Comparison of ENCODE assay signal across 8 mouse cellular contexts in genomic region chr8:79639586-79640451, GRCm38 (mm10). TPM values are rescaled to one million over a fixed set of nuclear protein-coding genes. Genes with fewer than 3 reads are reported as not detected.
DNase-seq lines count a peak whose midpoint lies in the region; ATAC-seq lines count a peak whose summit lies in the region.

Gene Otud4, plus strand, starts transcription at chr8:79639618.

- WGBS in embryonic facial prominence, embryonic 13.5 days: under 1% methylated on average over 102 of the region's 103 CpGs
- WGBS in limb, embryonic 11.5 days: under 1% methylated on average over 103 of the region's 103 CpGs
- WGBS in midbrain, embryonic 12.5 days: under 1% methylated on average over 102 of the region's 103 CpGs

- no peaks in the 10 kb centered on the region for H3K27me3 ChIP-seq in embryonic facial prominence, embryonic 13.5 days
- no peaks in the 10 kb centered on the region for H3K27me3 ChIP-seq in limb, embryonic 11.5 days (ENCODE audit: control insufficient read depth, insufficient read depth, low read length)
- no peaks in the 10 kb centered on the region; the same call in 1 of the 2 replicates for H3K27me3 ChIP-seq in midbrain, embryonic 12.5 days

- peak within 1 kb of the TSS; percentile 90 for H3K9ac ChIP-seq in embryonic facial prominence, embryonic 13.5 days
- peak within 1 kb of the TSS; percentile 87 for H3K9ac ChIP-seq in limb, embryonic 11.5 days (ENCODE audit: low read length)
- H3K9ac ChIP-seq in midbrain, embryonic 12.5 days (replicated peaks): peak within 1 kb of the TSS; percentile 90

- peaks cover 16% of the 10 kb centered on the region for H3K4me1 ChIP-seq in embryonic facial prominence, embryonic 13.5 days
- peaks cover 12% of the 10 kb centered on the region; the same call in 1 of the 2 replicates for H3K4me1 ChIP-seq in limb, embryonic 11.5 days (ENCODE audit: control insufficient read depth, insufficient read depth, low read length)
- H3K4me1 ChIP-seq in midbrain, embryonic 12.5 days: peaks cover 28% of the 10 kb centered on the region

- H3K36me3 ChIP-seq in embryonic facial prominence, embryonic 13.5 days: peaks cover 7% of the 10 kb centered on the region; the same call in 1 of the 2 replicates
- 0 out of 2 replicates have a peak, but pooled peaks cover 2% of the 10 kb centered on the region for H3K36me3 ChIP-seq in limb, embryonic 11.5 days (ENCODE audit: control insufficient read depth, insufficient read depth, low read length)
- peaks cover 7% of the 10 kb centered on the region for H3K36me3 ChIP-seq in midbrain, embryonic 12.5 days

- peak within 1 kb of the TSS; percentile 76 for H3K4me2 ChIP-seq in embryonic facial prominence, embryonic 13.5 days
- H3K4me2 ChIP-seq in limb, embryonic 11.5 days (ENCODE audit: low read depth, severe bottlenecking): peak within 1 kb of the TSS; percentile 63
- H3K4me2 ChIP-seq in midbrain, embryonic 12.5 days (replicated peaks): peak within 1 kb of the TSS; percentile 63

- H3K4me3 ChIP-seq in embryonic facial prominence, embryonic 13.5 days: peak within 1 kb of the TSS; percentile 93
- peak within 1 kb of the TSS; percentile 94 for H3K4me3 ChIP-seq in limb, embryonic 11.5 days (ENCODE audit: low read depth, low read length)
- H3K4me3 ChIP-seq in midbrain, embryonic 12.5 days: peak within 1 kb of the TSS; percentile 94

- DNase-seq in urinary bladder, adult 18-20 months (ENCODE audit: low spot score in 2 of 2): peak; percentile 23 to 54
- no peak for DNase-seq in urinary bladder, postnatal 10 days (ENCODE audit: low spot score)
- DNase-seq in heart, adult 18-20 months: peak; percentile 46 to 61
- peak; percentile 68 for DNase-seq in kidney, adult 18-20 months
- peak; percentile 69 for DNase-seq in limb, embryonic 11.5 days (ENCODE audit: low spot score)
- peak; percentile 43 to 57 for DNase-seq in spleen, adult 18-20 months

- peak within 1 kb of the TSS; percentile 95 for H3K27ac ChIP-seq in embryonic facial prominence, embryonic 13.5 days
- peak within 1 kb of the TSS; percentile 93 for H3K27ac ChIP-seq in limb, embryonic 11.5 days (replicated peaks; ENCODE audit: low read depth, low read length)
- H3K27ac ChIP-seq in midbrain, embryonic 12.5 days (replicated peaks): peak within 1 kb of the TSS; percentile 95

- H3K9me3 ChIP-seq in embryonic facial prominence, embryonic 13.5 days: no peaks in the 10 kb centered on the region
- no peaks in the 10 kb centered on the region for H3K9me3 ChIP-seq in limb, embryonic 11.5 days (ENCODE audit: control insufficient read depth, low read length)
- no peaks in the 10 kb centered on the region for H3K9me3 ChIP-seq in midbrain, embryonic 12.5 days

- ATAC-seq in embryonic facial prominence, embryonic 13.5 days (ENCODE audit: insufficient number of reproducible peaks, insufficient read depth, low FRiP score, low TSS enrichment, low read depth): peak; percentile 68
- peak; percentile 66 for ATAC-seq in limb, embryonic 11.5 days (ENCODE audit: insufficient number of reproducible peaks, low FRiP score, low TSS enrichment, low read depth)
- ATAC-seq in midbrain, embryonic 12.5 days (ENCODE audit: low FRiP score, low read depth): peak; percentile 73

RNA-seq across cellular contexts. Expression of gene Otud4, which starts in this region (rescaled TPM):
- polyA plus RNA-seq in embryonic facial prominence, embryonic 13.5 days (2015; fragmentation: Nextera tagmentation; extraction: Ambion mirVana): 10.7 and 13.4 TPM in 2 replicates
- 10 to 100 TPM; 45.5 to 46.7 TPM for total RNA-seq in heart, adult 18-20 months (2021)
- polyA plus RNA-seq in limb, embryonic 11.5 days (2014; fragmentation: Nextera tagmentation; extraction: Ambion mirVana): 20.6 and 23.2 TPM in 2 replicates
- polyA plus RNA-seq in midbrain, embryonic 12.5 days (2016; fragmentation: Nextera tagmentation; extraction: Ambion mirVana): 18.9 and 20.9 TPM in 2 replicates
